Mouse (Mus musculus) erythroid progenitor cell, adult 5-6 weeks (primary cell): ENCODE measurements around the gene Tram2. TPM values are rescaled to one million over a fixed set of nuclear protein-coding genes. Genes with fewer than 3 reads are reported as not detected.

Experiments
- ATAC-seq: replicated peaks from 2 replicates; pipeline ENCODE4 v1.8.0; 2016; ENCODE audit warnings: moderate number of reproducible peaks, mild to moderate bottlenecking, moderate TSS enrichment, inconsistent platforms; ENCODE audit not compliant: poor library complexity, low FRiP score, severe bottlenecking
- total RNA-seq, 2 experiments: library from RNA; stranded (forward) in 1 of 2; stranded (reverse) in 1 of 2; fragments of 150-400 nt in 1 of 2; fragments of 186-747, 209-891 nt in 1 of 2; gene quantifications; 2 replicates each; pipeline versions ENCODE4 v1.2.3 to v1.2.4; 2015 to 2017; ENCODE audit warnings: low replicate concordance in 2 of 2

Tram2 gene
- total RNA-seq, 2 experiments from 2014 or later, result 1.3 TPM; not detected in 1

DNA sequence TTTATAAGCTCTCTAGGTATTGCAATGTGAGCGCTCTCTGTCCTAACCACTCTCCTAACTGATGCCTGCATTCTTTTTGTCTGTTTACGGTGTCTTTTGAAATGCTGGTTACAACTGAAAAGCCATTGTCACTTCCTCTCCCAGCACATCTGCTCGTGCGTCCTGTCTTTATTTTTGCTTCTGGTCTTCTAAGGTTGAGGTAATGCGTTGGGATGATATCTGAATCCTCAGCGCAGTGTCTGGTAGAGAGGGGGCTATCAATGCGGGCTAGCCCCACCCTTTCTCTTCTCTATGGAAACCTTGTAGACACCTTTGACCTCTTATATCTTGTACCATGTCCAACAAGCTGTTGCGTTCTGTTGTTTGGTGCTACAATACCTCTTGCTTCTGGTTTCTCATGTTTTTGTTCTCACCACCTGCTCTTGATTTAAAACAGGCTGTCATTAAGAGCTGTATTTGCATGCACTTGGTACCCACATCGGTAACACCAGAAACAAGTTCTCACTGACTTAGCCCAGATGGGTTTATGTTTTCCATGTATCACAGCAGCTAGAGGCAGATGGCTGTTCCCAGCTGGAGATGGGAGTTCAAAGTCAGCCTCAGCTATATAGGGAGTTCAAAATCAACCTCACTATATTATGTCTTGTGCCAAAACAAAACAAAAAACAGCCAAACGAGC is 92.5 kb downstream of the Tram2 start:
- no peak for ATAC-seq

DNA sequence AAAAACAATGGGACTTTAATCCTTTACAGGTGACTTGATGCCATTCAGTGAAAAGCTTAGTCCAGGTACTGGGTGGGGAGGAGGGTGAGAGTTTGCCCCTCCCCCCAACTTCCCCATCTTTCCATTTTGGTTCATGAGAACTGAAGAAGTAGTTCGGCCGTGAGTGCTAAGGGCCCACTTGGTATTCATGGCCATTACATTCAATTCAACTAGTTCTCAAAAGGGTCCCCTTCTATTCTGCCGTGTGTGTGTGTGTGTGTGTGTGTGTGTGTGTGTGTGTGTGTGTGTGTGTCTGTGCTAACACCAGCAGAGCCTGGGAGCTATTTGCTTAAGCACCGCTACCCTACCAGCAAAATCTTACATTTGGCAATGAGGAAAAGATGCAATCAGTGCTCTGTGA is 94.4 kb downstream of the Tram2 start:
- ATAC-seq, result no peak

DNA sequence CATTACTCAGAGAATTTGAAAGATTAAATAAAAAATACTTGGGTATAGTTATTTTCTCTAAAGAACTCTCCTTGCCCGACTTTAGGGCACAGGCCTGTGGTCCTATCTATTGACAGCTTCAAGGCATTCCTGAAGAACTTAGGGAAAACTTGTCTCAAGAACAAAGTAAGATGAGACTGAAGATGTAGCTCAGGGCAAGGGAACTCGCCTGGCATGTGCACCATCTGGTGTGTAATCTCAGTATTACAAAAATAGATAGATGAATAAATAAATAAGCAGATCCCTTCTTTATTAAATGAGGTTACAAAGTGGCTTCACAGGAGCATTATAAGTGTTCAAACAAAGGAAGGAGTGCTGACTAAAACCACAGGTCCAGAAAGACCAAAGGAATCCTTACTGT is 94.9 kb downstream of the Tram2 start:
- no peak for ATAC-seq

DNA sequence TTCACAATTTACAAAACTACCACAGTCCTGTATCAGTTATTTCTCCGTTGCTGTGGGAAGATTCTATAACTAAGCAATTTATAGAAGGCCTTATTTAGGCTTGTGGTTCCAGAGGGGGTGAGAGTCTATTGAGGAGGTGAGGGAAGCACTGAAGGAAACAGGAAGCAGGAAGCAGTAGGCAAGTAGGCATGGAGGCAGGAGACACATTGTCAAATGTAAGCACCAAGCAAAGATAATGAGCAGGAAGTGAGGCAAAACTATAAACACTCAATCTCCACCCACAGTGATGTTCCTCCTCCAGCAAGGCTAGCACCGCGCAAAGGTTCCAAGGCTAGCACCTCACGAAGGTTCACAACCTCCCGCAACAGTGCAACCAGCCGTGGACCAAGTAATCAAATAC is 97.3 kb downstream of the Tram2 start:
- no peak for ATAC-seq

DNA sequence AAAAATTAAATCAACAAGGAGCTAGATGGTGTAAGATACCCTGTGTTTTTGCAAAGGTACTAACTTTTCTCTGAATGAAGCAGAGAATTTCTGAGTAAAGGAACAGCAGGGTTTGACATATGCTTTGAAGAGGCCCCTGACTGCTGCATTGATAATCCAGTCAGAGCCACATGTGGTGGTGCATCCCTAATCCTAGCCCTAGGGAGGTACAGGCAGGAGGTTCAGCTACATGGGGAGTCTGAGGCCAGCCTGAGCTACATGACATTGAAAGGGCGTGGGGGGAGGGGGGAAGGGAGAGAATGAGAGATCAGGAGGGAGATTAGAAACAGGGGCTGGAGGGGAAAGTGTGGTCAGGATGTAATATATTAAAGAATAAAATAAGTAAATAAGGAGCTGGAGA is 98.5 kb downstream of the Tram2 start:
- no peak for ATAC-seq

DNA sequence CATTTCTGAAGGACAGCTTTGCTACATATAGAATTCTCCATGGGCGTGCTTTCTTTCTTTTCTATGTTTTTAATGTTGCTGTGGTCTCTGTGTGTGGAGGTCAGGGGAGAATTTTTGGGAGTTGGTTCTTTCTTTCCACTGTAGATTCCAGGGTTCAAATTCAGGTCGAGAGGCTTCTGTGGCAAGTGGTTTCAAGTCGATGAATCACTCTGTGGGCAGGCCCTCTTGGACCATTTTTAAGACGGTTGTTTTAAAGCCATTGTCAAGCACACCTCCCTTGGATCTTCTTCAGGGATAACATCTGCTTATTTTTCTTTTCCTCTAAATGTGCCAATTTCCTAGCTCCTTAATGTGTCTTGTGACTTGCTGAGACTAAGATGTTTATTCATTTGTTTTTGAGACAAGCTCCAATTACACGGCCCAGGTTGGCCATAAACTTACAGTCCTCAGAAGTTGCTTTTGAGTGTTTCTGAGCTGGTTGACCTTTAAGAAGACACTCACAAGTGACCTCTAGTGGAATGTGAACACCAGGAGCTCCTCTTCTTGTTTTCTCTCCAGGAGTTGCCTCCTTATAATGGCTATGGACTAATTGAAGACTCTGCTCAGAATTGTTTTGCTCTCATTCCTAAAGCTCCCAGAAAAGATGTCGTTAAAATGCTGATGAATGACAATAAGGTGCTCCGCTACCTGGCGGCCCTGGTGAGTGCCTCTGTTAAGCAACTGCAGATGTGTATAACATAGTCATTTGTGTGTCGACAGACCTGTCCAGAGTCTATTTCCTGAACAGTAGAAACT is 104.5 kb downstream of the Tram2 start:
- ATAC-seq, result no peak

DNA sequence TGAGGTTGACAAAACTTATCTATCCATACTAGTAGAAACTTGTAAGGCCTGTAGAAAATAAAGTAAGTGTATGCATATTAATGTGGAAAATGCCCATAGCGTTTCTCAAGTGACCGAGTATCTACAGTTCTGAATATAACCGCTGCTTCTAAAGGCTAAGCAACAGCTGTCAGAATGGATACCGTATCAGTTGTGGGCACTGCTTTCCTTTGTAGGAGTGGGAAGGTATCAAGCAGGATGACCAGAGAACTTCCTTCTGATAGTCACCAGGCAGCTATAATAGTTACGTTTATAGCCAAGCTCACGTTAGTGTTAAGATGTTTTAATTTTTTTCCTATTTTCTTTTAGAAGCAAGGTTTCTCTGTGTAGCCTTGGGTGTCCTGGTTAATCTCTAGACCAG is 105.6 kb downstream of the Tram2 start:
- no peak for ATAC-seq

DNA sequence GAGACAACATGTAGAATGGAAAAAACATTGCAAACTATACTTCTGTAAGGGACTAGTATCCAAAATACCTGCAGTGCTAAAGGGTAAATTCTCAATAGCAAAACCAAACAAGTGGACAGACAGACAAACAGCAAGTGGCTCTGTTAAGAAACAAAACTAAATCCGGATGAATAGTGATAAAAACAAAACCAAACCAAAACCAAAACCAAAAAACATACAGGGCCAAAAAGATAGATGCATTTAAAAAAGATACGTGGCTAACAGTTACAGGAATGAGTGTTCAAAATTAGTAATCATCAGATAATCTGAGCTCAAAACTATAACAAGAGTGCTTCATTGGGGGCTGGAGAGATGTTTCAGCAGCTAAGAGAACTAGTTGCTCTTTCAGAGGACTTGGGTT is 109.4 kb downstream of the Tram2 start:
- no peak for ATAC-seq

DNA sequence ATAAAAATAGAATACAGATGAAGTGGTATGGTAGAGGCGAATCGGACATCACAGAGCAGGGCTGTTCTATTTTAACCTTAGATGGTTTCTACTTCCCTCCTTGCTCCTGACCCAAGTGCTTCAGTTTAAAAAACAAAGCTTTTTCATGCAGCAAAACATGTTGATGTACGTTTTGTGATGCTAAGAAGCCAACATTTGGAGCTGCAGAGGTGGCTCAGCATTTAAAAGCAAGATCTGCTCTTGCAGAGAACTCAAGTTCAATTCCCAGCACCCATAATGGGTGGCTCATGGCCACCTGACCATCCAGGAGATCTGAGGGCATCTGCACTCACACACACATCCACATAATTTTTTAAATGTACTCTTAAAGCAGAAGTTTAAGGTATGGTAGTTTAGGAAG is 124.2 kb downstream of the Tram2 start:
- ATAC-seq, result no peak

DNA sequence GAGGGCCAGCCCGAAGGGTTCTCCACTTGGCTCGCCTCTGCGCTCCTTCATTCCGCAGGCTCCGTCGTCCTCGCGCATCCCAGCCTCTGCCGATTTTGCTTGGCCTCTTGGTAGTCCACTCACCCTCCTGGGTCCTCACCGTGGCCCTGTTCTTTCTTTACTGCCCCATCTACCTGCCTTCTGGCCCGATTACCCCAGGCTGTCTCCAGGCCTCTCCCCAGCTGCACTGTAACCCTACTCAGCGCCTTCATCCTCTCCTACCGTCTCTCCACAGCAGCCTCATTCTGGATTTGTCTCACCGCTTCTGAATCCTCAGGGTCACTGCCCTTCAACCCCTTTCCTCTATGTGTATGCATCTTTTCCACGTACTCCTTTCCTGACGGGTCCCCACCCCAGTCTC is 127.2 kb downstream of the Tram2 start:
- peak; percentile 35; the same call in 1 of the 2 replicates for ATAC-seq

DNA sequence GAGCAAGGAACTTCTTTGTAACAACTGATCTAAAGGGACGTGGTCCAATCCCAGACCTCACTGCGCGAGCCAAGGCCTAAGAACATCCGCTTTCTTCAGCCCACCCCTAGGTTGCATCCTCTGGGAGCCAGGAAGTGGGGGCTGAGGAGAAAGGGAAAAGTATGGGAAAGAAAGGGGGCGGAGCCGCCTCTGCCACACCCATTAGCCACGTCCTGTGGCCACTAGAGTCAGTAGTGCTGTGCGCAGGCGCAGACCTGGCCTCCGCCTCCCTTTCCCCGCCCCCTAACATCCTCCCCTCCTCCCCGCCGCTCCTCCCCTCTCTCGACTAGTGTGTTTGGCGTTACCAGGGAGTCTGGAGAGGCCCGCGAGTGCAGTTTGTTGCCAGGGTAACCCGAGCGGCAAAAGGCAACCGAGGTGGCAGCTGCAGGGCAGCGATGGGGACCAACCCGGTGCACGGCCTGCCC is 127.7 kb downstream of the Tram2 start, which contains the start of gene Efhc1:
Gene Efhc1 (plus strand): TSS at position 327 of the 464 bp plus-strand sequence.
- ATAC-seq, result peak; percentile 64

Other genes with a start within 250 kb of the Tram2 start
- gene Paqr8, start 188.6 kb downstream of the Tram2 start, total RNA-seq (2015; ENCODE audit: low replicate concordance), result 0.42 TPM in 1 of 2 replicates, not detected in the other
- not detected in 2 replicates for gene Paqr8, start 188.6 kb downstream of the Tram2 start, total RNA-seq (2017; ENCODE audit: low replicate concordance)
- gene Efhc1, start 127.6 kb downstream of the Tram2 start, total RNA-seq (2015; ENCODE audit: low replicate concordance), result not detected in 2 replicates
- gene Efhc1, start 127.6 kb downstream of the Tram2 start, total RNA-seq (2017; ENCODE audit: low replicate concordance), result not detected in 2 replicates
- gene Tmem14a, start 139.3 kb upstream of the Tram2 start, total RNA-seq (2015; ENCODE audit: low replicate concordance), result not detected in 2 replicates
- not detected in 2 replicates for gene Tmem14a, start 139.3 kb upstream of the Tram2 start, total RNA-seq (2017; ENCODE audit: low replicate concordance)
- gene Gsta3, start 161.4 kb upstream of the Tram2 start, total RNA-seq (2015; ENCODE audit: low replicate concordance), result not detected in 2 replicates
- not detected in 2 replicates for gene Gsta3, start 161.4 kb upstream of the Tram2 start, total RNA-seq (2017; ENCODE audit: low replicate concordance)